Mouse (Mus musculus): ENCODE measurements around the gene Pdcl3. TPM values are rescaled to one million over a fixed set of nuclear protein-coding genes. Genes with fewer than 3 reads are reported as not detected.

Gene Pdcl3
- 164 and 171 TPM in 2 replicates for polyA plus RNA-seq (2015; fragmentation: Nextera tagmentation; extraction: Ambion mirVana)

DNA sequence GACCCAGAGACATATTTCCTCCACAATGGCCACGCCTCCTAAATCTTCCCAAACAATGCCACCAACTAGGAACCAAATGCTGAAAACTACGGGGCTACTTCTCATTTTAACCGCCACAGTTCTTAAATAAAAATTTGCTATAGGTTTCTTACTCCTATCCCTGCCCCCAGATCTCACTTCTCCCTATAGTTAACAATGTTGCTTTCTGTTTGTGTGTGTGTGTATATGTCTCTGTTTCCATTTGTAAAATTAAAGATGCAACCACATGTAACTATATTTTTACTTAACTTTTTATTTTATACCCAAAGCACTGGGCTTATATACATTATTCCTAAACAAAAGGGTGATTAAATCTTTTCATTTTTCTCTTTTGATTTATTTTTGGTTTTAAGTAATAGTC is at the start of gene Pdcl3:
Gene Pdcl3 (plus strand): TSS at position 301 of the 400 bp plus-strand sequence.
- no peak for ATAC-seq (ENCODE audit: low FRiP score)
- H3K9ac ChIP-seq (replicated peaks): no peak within 1 kb of the TSS
- no peak within 1 kb of the TSS for H3K4me2 ChIP-seq
- H3K4me1 ChIP-seq: peaks cover 19% of the 10 kb centered on the region
- H3K4me3 ChIP-seq (replicated peaks): no peak within 1 kb of the TSS
- H3K36me3 ChIP-seq: no peaks in the 10 kb centered on the region
- H3K9me3 ChIP-seq (replicated peaks): no peaks in the 10 kb centered on the region
- H3K27me3 ChIP-seq (replicated peaks): no peaks in the 10 kb centered on the region
- WGBS: 83% methylated on average over 3 of the region's 3 CpGs
- H3K27ac ChIP-seq (replicated peaks): no peak within 1 kb of the TSS

DNA sequence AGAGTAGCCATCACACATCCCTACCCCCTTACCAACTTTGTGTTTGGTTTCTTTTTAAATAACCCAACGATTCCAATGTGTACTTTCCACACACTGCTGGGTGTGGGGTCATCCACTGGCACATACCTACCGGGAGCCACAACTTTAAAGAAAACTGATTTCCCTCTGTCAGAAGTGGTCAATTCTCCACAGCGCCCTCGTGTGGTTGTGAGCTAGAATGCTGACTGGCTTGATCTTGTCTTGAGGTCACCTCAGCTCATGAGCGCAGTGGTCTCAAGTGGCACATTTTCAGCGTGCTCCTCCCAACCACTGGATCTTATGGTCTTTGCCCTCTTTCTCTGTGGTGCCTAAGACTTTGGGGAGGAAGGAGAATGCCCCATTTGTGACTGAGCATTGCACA is 48.6 kb upstream of the Pdcl3 start:
- Histone ChIP-seq H3K9me3 (replicated peaks) (no peaks in the 10 kb centered on the region), H3K4me3 (replicated peaks) (no peak overlapping the region), H3K9ac (replicated peaks) (no peak overlapping the region), H3K4me2 (no peak overlapping the region), H3K27ac (replicated peaks) (no peak overlapping the region), H3K4me1 (no peaks in the 10 kb centered on the region), H3K36me3 (no peaks in the 10 kb centered on the region), H3K27me3 (replicated peaks) (no peaks in the 10 kb centered on the region; the same call in 1 of the 2 replicates)
- no peak for ATAC-seq (ENCODE audit: low FRiP score)
- 29% methylated on average over 6 of the region's 6 CpGs for WGBS

GRCm38 (mm10) chr1:38938849-38939248 is 46.6 kb upstream of the Pdcl3 start, which contains the start of gene Nms:
Nms (plus strand) TSS chr1:38939149.
- Histone ChIP-seq H3K36me3 (no peaks in the 10 kb centered on the region), H3K9me3 (replicated peaks) (no peaks in the 10 kb centered on the region), H3K4me3 (replicated peaks) (no peak within 1 kb of the TSS), H3K4me2 (no peak within 1 kb of the TSS), H3K9ac (replicated peaks) (no peak within 1 kb of the TSS), H3K4me1 (no peaks in the 10 kb centered on the region), H3K27me3 (replicated peaks) (no peaks in the 10 kb centered on the region; the same call in 1 of the 2 replicates), H3K27ac (replicated peaks) (no peak within 1 kb of the TSS)
- 56% methylated on average over 6 of the region's 6 CpGs for WGBS
- no peak for ATAC-seq (ENCODE audit: low FRiP score)

GRCm38 (mm10) chr1:38939608-38940007 is 45.8 kb upstream of the Pdcl3 start:
- WGBS: 10% methylated on average over 5 of the region's 5 CpGs
- ATAC-seq (ENCODE audit: low FRiP score): no peak
- Histone ChIP-seq H3K9me3 (replicated peaks) (no peaks in the 10 kb centered on the region), H3K27ac (replicated peaks) (no peak overlapping the region), H3K9ac (replicated peaks) (no peak overlapping the region), H3K27me3 (replicated peaks) (no peaks in the 10 kb centered on the region; the same call in 1 of the 2 replicates), H3K36me3 (no peaks in the 10 kb centered on the region), H3K4me1 (no peaks in the 10 kb centered on the region), H3K4me3 (replicated peaks) (no peak overlapping the region), H3K4me2 (no peak overlapping the region)

- Histone ChIP-seq H3K27ac (replicated peaks) (no peak overlapping the region), H3K4me2 (no peak overlapping the region), H3K27me3 (replicated peaks) (no peaks in the 10 kb centered on the region), H3K9me3 (replicated peaks) (no peaks in the 10 kb centered on the region), H3K4me3 (replicated peaks) (no peak overlapping the region), H3K36me3 (no peaks in the 10 kb centered on the region), H3K4me1 (no peaks in the 10 kb centered on the region), H3K9ac (replicated peaks) (no peak overlapping the region)
- WGBS: 92% methylated on average over 3 of the region's 3 CpGs
- no peak for ATAC-seq (ENCODE audit: low FRiP score)
These were observed 29.0 kb upstream of the Pdcl3 start for GRCm38 (mm10) chr1:38956457-38956856.

GRCm38 (mm10) chr1:38969116-38969515 is 16.3 kb upstream of the Pdcl3 start:
- Histone ChIP-seq H3K36me3 (no peaks in the 10 kb centered on the region), H3K4me3 (replicated peaks) (no peak overlapping the region), H3K9ac (replicated peaks) (no peak overlapping the region), H3K4me1 (no peaks in the 10 kb centered on the region), H3K9me3 (replicated peaks) (no peaks in the 10 kb centered on the region), H3K4me2 (no peak overlapping the region), H3K27me3 (replicated peaks) (no peaks in the 10 kb centered on the region), H3K27ac (replicated peaks) (no peak overlapping the region)
- ATAC-seq (ENCODE audit: low FRiP score): no peak
- WGBS: 100% methylated on average over 1 of the region's 1 CpGs

DNA sequence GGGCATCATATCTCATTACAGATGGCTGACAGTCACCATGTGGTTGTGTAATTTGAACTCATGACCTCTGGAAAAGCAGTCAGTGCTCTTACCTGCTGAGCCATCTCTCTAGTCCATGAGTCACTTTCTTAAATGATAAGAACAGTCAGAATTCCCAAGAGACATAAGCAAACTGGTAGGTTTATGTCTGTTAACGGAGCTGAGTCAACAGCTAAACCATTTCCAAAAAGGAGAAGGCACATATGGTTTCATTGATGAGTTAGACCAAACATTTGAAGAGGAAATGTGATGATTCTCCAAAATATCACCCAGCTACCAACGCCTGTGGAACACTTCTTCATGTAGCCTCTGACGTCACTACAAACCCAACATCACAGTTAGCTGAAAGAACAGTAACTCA is 13.7 kb upstream of the Pdcl3 start:
- H3K36me3 ChIP-seq: no peaks in the 10 kb centered on the region
- no peak overlapping the region for H3K9ac ChIP-seq (replicated peaks)
- H3K4me3 ChIP-seq (replicated peaks): no peak overlapping the region
- no peak for ATAC-seq (ENCODE audit: low FRiP score)
- no peaks in the 10 kb centered on the region for H3K27me3 ChIP-seq (replicated peaks)
- H3K27ac ChIP-seq (replicated peaks): no peak overlapping the region
- no peaks in the 10 kb centered on the region for H3K4me1 ChIP-seq
- H3K4me2 ChIP-seq: no peak overlapping the region
- WGBS: 90% methylated on average over 3 of the region's 3 CpGs
- H3K9me3 ChIP-seq (replicated peaks): no peaks in the 10 kb centered on the region

GRCm38 (mm10) chr1:38972986-38973592 is 12.3 kb upstream of the Pdcl3 start:
- no peak overlapping the region for H3K4me3 ChIP-seq (replicated peaks)
- ATAC-seq (ENCODE audit: low FRiP score): no peak
- no peak overlapping the region for H3K4me2 ChIP-seq
- no peaks in the 10 kb centered on the region for H3K4me1 ChIP-seq
- no peaks in the 10 kb centered on the region for H3K36me3 ChIP-seq
- H3K27me3 ChIP-seq (replicated peaks): no peaks in the 10 kb centered on the region
- 89% methylated on average over 9 of the region's 9 CpGs for WGBS
- no peak overlapping the region for H3K9ac ChIP-seq (replicated peaks)
- H3K27ac ChIP-seq (replicated peaks): no peak overlapping the region
- no peaks in the 10 kb centered on the region for H3K9me3 ChIP-seq (replicated peaks)

DNA sequence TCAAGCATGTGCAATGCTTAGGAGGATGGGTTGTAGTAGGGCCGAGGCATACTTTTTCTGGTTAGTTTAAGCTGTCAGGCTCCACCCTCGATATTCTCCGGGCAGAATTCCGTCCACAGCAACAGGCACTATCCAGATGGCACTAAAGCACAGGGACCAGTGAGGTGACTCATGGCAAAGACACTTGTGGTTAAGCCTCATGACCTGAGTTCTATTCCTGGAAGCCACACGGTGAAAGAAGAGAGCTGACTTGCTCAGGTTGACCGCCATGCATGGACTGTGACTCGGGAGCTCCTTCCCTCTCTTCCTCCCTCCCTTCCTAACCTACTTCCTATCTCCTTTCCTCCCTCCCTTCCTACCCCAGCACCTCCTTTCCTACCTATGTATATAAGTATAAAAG is 5.5 kb upstream of the Pdcl3 start:
- Histone ChIP-seq H3K27me3 (replicated peaks) (no peaks in the 10 kb centered on the region), H3K4me2 (no peak overlapping the region), H3K36me3 (no peaks in the 10 kb centered on the region), H3K9me3 (replicated peaks) (no peaks in the 10 kb centered on the region), H3K4me1 (no peaks in the 10 kb centered on the region), H3K9ac (replicated peaks) (no peak overlapping the region), H3K27ac (replicated peaks) (no peak overlapping the region), H3K4me3 (replicated peaks) (no peak overlapping the region)
- 85% methylated on average over 7 of the region's 7 CpGs for WGBS
- no peak for ATAC-seq (ENCODE audit: low FRiP score)

DNA sequence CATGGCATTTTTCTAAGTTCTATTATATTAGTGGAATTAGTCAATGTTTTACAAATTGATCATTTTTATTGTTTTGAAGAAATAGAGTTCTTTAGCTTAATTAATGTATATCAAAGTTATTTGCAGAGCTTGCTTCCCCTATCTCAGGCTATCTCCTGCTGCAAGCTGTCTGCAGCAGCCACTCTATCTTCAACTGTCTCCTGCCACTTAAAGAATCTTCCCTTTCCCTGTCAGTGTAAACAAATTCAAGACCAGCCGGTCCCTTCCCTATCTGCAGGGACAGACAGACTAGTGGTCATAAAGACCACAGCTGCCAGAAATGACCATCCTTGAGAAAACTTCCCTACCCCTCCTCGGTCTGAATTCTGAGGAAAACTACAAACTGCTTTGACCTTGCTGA is 1.5 kb upstream of the Pdcl3 start:
- no peak overlapping the region for H3K4me2 ChIP-seq
- H3K36me3 ChIP-seq: no peaks in the 10 kb centered on the region
- no peak overlapping the region for H3K9ac ChIP-seq (replicated peaks)
- H3K27me3 ChIP-seq (replicated peaks): no peaks in the 10 kb centered on the region
- H3K4me3 ChIP-seq (replicated peaks): no peak overlapping the region
- no peak overlapping the region for H3K27ac ChIP-seq (replicated peaks)
- H3K9me3 ChIP-seq (replicated peaks): no peaks in the 10 kb centered on the region
- H3K4me1 ChIP-seq: peaks cover 13% of the 10 kb centered on the region
- WGBS: 70% methylated on average over 2 of the region's 2 CpGs
- ATAC-seq (ENCODE audit: low FRiP score): no peak

GRCm38 (mm10) chr1:38987080-38987864 is 1.9 kb downstream of the Pdcl3 start:
- WGBS: 5% methylated on average over 38 of the region's 38 CpGs
- Histone ChIP-seq H3K4me3 (replicated peaks) (peak overlapping the region; percentile 87), H3K9me3 (replicated peaks) (no peaks in the 10 kb centered on the region), H3K9ac (replicated peaks) (peak overlapping the region; percentile 70), H3K4me2 (peak overlapping the region; percentile 81), H3K27me3 (replicated peaks) (no peaks in the 10 kb centered on the region), H3K27ac (replicated peaks) (peak overlapping the region; percentile 87), H3K4me1 (peaks cover 32% of the 10 kb centered on the region), H3K36me3 (peaks cover 14% of the 10 kb centered on the region)
- ATAC-seq (ENCODE audit: low FRiP score): peak; percentile 98

DNA sequence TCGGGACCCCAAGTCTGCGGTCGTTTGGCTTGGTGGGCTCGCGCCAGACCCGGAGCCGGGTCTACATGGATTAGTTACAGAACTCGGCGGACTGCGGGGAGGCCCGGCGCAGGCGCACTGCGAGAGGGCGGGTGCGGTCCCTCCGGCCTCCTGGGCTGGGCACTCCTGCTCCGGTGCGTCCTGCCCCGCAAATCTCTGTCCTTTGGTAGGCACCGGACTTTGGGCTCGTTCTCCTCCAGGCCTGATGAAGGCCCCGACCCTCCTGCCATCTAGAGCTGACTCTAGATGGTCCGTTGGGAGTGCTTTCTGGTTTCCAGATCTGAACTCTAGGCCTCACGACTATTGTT is 2.4 kb downstream of the Pdcl3 start:
- WGBS: 0% methylated on average over 23 of the region's 25 CpGs
- Histone ChIP-seq H3K27me3 (replicated peaks) (no peaks in the 10 kb centered on the region), H3K36me3 (peaks cover 19% of the 10 kb centered on the region), H3K4me1 (peaks cover 32% of the 10 kb centered on the region), H3K4me3 (replicated peaks) (peak overlapping the region; percentile 87), H3K4me2 (peak overlapping the region; percentile 81), H3K9ac (replicated peaks) (peak overlapping the region; percentile 70), H3K9me3 (replicated peaks) (no peaks in the 10 kb centered on the region), H3K27ac (replicated peaks) (peak overlapping the region; percentile 87)
- peak; percentile 85 for ATAC-seq (ENCODE audit: low FRiP score)
